Mouse (Mus musculus): ENCODE data around the gene Sh3bp5l. TPM values are rescaled to one million over a fixed set of nuclear protein-coding genes. Genes with fewer than 3 reads are reported as not detected.
"Not testable (repeated sequence)": the region's sequence is repeated elsewhere in the genome, so short reads cannot be mapped to it uniquely, and the experiment has no call there.

Gene Sh3bp5l
- polyA plus RNA-seq, 1 experiment from 2014 or later, result 21.0 TPM

DNA sequence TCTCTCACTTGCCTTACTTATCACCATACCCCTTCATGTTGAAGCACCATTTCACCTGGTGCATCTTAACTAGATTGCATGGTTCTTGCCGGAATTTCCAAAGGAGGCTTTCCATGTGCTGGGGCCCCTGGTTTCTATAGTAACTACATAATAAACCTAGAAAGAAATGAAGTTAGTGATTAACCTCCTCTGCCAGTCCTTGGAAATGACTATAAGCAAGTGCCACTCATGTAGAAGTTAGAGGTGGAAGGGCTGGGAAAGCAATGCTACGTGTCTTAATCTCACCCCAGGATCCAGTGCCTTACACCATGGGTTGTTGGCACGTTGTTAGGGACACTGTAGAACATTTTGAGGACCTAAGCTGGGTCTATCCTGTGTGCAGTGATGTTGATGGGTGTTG lies 33.9 kb downstream of the Sh3bp5l start:
- no peak for ATAC-seq (replicated peaks; ENCODE audit: insufficient number of reproducible peaks, low FRiP score, low TSS enrichment, low read depth)

DNA sequence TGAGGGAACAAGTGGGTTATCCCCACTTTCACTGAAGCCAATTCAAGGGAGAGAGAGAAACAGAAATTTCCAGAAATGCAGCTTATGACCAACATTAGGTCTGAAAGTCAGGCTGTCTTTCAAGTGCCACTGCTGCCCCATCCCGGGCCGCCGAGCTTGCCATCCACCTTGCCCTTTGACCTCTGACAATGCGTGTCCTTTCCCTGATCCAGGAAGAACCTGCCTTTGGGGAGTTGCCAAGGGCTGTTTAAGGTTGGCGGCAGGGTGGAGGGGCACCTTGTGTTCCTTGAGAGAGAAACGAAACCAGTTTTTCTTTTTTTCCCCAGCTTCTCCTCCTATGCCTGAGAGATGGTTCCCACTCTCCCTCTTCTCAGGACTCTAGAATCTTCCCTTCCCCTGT lies 35.7 kb downstream of the Sh3bp5l start:
- H3K4me3 ChIP-seq (ENCODE audit: low read depth, low read length); ATAC-seq (replicated peaks; ENCODE audit: insufficient number of reproducible peaks, low FRiP score, low TSS enrichment, low read depth); DNase-seq (ENCODE audit: low spot score); H3K36me3 ChIP-seq (replicated peaks; ENCODE audit: control insufficient read depth, insufficient read depth, low read depth, low read length); H3K27me3 ChIP-seq (ENCODE audit: control insufficient read depth, insufficient read depth, low read length); H3K4me2 ChIP-seq (ENCODE audit: low read depth, low read length); H3K27ac ChIP-seq (replicated peaks; ENCODE audit: low read depth, low read length); H3K4me1 ChIP-seq (ENCODE audit: control insufficient read depth, insufficient read depth, low read length); H3K9me3 ChIP-seq (replicated peaks; ENCODE audit: control insufficient read depth, low read length); H3K9ac ChIP-seq (replicated peaks; ENCODE audit: low read length): not testable (repeated sequence)
- no CpG with 5 or more reads among the region's 6 CpGs for WGBS

More for the DNA sequence above, 33.9 kb downstream of the Sh3bp5l start:
- no peaks in the 10 kb centered on the region for H3K27me3 ChIP-seq (ENCODE audit: control insufficient read depth, insufficient read depth, low read length)
- no peaks in the 10 kb centered on the region for H3K9me3 ChIP-seq (replicated peaks; ENCODE audit: control insufficient read depth, low read length)
- no peak overlapping the region for H3K4me3 ChIP-seq (ENCODE audit: low read depth, low read length)
- H3K4me1 ChIP-seq (ENCODE audit: control insufficient read depth, insufficient read depth, low read length), result no peaks in the 10 kb centered on the region
- no peak overlapping the region for H3K27ac ChIP-seq (replicated peaks; ENCODE audit: low read depth, low read length)
- no peaks in the 10 kb centered on the region for H3K36me3 ChIP-seq (replicated peaks; ENCODE audit: control insufficient read depth, insufficient read depth, low read depth, low read length)
- DNase-seq (ENCODE audit: low spot score), result no peak
- no peak overlapping the region for H3K4me2 ChIP-seq (ENCODE audit: low read depth, low read length)
- WGBS, result 76% methylated on average over 3 of the region's 3 CpGs
- no peak overlapping the region for H3K9ac ChIP-seq (replicated peaks; ENCODE audit: low read length)

DNA sequence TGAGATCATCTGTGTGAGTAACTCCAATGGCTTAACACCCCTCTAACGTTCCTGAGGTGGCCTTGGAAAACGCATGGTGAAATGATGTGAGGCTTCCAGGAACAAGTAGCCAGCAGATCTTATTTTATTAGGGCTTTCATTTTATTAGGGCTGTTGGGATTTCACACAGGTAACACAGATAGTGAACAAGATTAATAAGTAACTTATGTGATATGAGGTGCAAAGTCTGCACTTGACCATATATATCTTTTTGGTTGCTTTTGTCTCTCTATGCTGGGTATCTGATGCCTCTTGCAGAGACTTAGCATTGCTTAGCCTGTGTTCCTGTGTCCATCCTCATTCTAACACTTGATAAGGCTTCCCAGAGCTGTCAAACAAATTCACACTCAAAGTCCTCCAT lies 46.7 kb downstream of the Sh3bp5l start:
- no peak overlapping the region for H3K9ac ChIP-seq (replicated peaks; ENCODE audit: low read length)
- no peaks in the 10 kb centered on the region for H3K4me1 ChIP-seq (ENCODE audit: control insufficient read depth, insufficient read depth, low read length)
- no peak overlapping the region for H3K4me2 ChIP-seq (ENCODE audit: low read depth, low read length)
- no peaks in the 10 kb centered on the region for H3K9me3 ChIP-seq (replicated peaks; ENCODE audit: control insufficient read depth, low read length)
- ATAC-seq (replicated peaks; ENCODE audit: insufficient number of reproducible peaks, low FRiP score, low TSS enrichment, low read depth), result no peak
- no peaks in the 10 kb centered on the region for H3K36me3 ChIP-seq (replicated peaks; ENCODE audit: control insufficient read depth, insufficient read depth, low read depth, low read length)
- WGBS, result 84% methylated on average over 2 of the region's 2 CpGs
- no peak overlapping the region for H3K27ac ChIP-seq (replicated peaks; ENCODE audit: low read depth, low read length)
- no peak overlapping the region for H3K4me3 ChIP-seq (ENCODE audit: low read depth, low read length)
- no peak for DNase-seq (ENCODE audit: low spot score)
- no peaks in the 10 kb centered on the region for H3K27me3 ChIP-seq (ENCODE audit: control insufficient read depth, insufficient read depth, low read length)

DNA sequence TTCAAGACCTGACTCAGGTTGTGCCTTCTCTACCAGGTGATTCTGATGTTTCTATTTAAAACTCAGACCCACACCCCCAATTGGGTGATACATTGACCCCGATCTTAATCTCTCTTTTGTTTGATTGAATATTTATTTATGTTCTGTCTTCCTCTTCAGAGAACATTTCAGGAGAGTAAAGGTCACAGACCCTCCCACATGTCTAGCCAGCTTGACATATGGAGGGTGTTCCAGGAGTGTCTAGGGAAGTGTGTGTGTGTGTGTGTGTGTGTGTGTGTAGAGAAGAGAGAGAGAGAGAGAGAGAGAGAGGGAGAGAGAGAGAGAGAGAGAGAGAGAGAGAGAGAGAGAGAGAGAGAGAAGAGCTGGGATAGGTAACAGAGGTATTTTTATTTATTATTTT lies 47.2 kb downstream of the Sh3bp5l start:
- DNase-seq (ENCODE audit: low spot score), result no peak
- H3K9me3 ChIP-seq (replicated peaks; ENCODE audit: control insufficient read depth, low read length), result no peaks in the 10 kb centered on the region
- H3K4me1 ChIP-seq (ENCODE audit: control insufficient read depth, insufficient read depth, low read length), result no peaks in the 10 kb centered on the region
- H3K27ac ChIP-seq (replicated peaks; ENCODE audit: low read depth, low read length), result no peak overlapping the region
- no peak overlapping the region for H3K4me2 ChIP-seq (ENCODE audit: low read depth, low read length)
- H3K9ac ChIP-seq (replicated peaks; ENCODE audit: low read length), result no peak overlapping the region
- H3K4me3 ChIP-seq (ENCODE audit: low read depth, low read length), result no peak overlapping the region
- no peaks in the 10 kb centered on the region for H3K36me3 ChIP-seq (replicated peaks; ENCODE audit: control insufficient read depth, insufficient read depth, low read depth, low read length)
- ATAC-seq (replicated peaks; ENCODE audit: insufficient number of reproducible peaks, low FRiP score, low TSS enrichment, low read depth), result no peak
- 76% methylated on average over 1 of the region's 1 CpGs for WGBS
- H3K27me3 ChIP-seq (ENCODE audit: control insufficient read depth, insufficient read depth, low read length), result no peaks in the 10 kb centered on the region

DNA sequence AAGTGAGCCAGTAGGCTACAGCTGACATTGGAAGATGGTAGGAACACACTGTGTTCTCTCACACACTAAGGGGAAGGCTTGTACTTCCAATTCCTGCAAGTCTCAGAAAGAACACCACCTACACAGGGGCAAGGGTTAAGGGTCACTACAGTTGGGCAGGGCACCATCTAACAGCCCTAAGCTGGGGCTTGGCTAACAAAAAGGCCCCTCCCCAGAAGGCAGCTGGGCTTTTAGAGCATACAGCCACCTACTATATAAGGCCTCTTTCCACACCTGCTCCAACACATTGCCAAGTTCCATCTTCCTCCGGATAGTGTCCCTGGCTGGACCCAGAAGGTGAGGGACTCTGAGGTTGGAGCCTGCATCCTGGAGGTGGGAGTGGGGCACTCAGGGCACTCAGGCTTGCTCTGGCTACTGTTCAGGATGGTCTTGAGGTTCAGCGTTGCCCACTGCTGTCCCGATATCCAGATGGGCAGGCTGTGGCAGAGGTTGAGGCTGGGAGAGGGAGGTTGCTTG lies 48.3 kb downstream of the Sh3bp5l start, which contains the start of gene Lypd8:
Gene Lypd8 (plus strand): TSS at position 281 of the 516 bp plus-strand sequence.
- Histone ChIP-seq H3K4me3 (ENCODE audit: low read depth, low read length) (no peak within 1 kb of the TSS), H3K27me3 (ENCODE audit: control insufficient read depth, insufficient read depth, low read length) (no peaks in the 10 kb centered on the region), H3K36me3 (replicated peaks; ENCODE audit: control insufficient read depth, insufficient read depth, low read depth, low read length) (no peaks in the 10 kb centered on the region), H3K9ac (replicated peaks; ENCODE audit: low read length) (no peak within 1 kb of the TSS), H3K27ac (replicated peaks; ENCODE audit: low read depth, low read length) (no peak within 1 kb of the TSS), H3K4me2 (ENCODE audit: low read depth, low read length) (no peak within 1 kb of the TSS), H3K4me1 (ENCODE audit: control insufficient read depth, insufficient read depth, low read length) (no peaks in the 10 kb centered on the region), H3K9me3 (replicated peaks; ENCODE audit: control insufficient read depth, low read length) (no peaks in the 10 kb centered on the region)
- DNase-seq (ENCODE audit: low spot score) (no peak), ATAC-seq (replicated peaks; ENCODE audit: insufficient number of reproducible peaks, low FRiP score, low TSS enrichment, low read depth) (no peak)
- WGBS, result 86% methylated on average over 3 of the region's 3 CpGs

DNA sequence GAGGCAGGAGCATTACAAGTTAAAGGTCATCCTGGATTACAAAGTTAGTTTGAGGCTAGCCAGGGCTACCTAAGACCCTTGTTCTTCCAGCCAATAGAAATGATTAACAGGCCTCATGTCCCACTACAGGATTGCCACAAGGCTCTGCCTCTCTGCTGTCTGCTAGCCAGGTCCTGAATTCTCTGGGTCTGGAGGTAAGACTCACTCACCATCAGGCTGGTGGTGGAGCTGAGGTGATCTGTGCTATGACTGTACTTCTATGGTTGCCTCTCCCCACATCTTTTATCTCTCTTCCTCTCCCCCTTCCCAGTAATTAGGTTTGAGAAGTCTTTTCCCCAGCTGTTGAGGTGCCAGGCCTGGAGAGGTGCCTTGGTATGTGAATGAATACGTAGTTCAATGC lies 49.0 kb downstream of the Sh3bp5l start:
- 68% methylated on average over 1 of the region's 1 CpGs for WGBS
- H3K27ac ChIP-seq (replicated peaks; ENCODE audit: low read depth, low read length), result no peak overlapping the region
- no peak for ATAC-seq (replicated peaks; ENCODE audit: insufficient number of reproducible peaks, low FRiP score, low TSS enrichment, low read depth)
- no peaks in the 10 kb centered on the region for H3K4me1 ChIP-seq (ENCODE audit: control insufficient read depth, insufficient read depth, low read length)
- H3K27me3 ChIP-seq (ENCODE audit: control insufficient read depth, insufficient read depth, low read length), result no peaks in the 10 kb centered on the region
- no peak overlapping the region for H3K9ac ChIP-seq (replicated peaks; ENCODE audit: low read length)
- H3K4me3 ChIP-seq (ENCODE audit: low read depth, low read length), result no peak overlapping the region
- no peaks in the 10 kb centered on the region for H3K9me3 ChIP-seq (replicated peaks; ENCODE audit: control insufficient read depth, low read length)
- H3K4me2 ChIP-seq (ENCODE audit: low read depth, low read length), result no peak overlapping the region
- no peak for DNase-seq (ENCODE audit: low spot score)
- H3K36me3 ChIP-seq (replicated peaks; ENCODE audit: control insufficient read depth, insufficient read depth, low read depth, low read length), result no peaks in the 10 kb centered on the region

DNA sequence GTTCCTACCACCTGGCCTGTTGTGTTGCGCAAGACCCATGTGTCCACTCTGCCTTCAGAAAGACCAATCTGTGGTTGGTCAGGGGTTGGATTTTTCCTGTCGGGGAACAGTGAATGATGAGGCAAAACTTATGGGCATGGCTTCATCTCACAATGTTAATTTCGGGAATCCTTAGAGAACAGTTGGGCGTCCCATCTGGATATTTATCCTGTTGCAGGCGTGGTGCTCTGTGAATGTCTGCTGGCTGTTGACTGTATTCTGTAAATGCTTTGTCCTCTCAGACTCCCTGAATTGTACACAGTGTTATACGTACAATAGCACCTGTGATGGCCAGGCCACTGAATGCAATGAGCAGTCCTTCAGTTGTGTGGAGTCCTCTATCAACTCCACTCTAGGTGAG lies 51.9 kb downstream of the Sh3bp5l start:
- H3K9ac ChIP-seq (replicated peaks; ENCODE audit: low read length), result no peak overlapping the region
- no peaks in the 10 kb centered on the region for H3K4me1 ChIP-seq (ENCODE audit: control insufficient read depth, insufficient read depth, low read length)
- no peak overlapping the region for H3K4me3 ChIP-seq (ENCODE audit: low read depth, low read length)
- no peaks in the 10 kb centered on the region for H3K36me3 ChIP-seq (replicated peaks; ENCODE audit: control insufficient read depth, insufficient read depth, low read depth, low read length)
- 89% methylated on average over 6 of the region's 6 CpGs for WGBS
- H3K4me2 ChIP-seq (ENCODE audit: low read depth, low read length), result no peak overlapping the region
- no peak overlapping the region for H3K27ac ChIP-seq (replicated peaks; ENCODE audit: low read depth, low read length)
- ATAC-seq (replicated peaks; ENCODE audit: insufficient number of reproducible peaks, low FRiP score, low TSS enrichment, low read depth), result no peak
- H3K27me3 ChIP-seq (ENCODE audit: control insufficient read depth, insufficient read depth, low read length), result no peaks in the 10 kb centered on the region
- DNase-seq (ENCODE audit: low spot score), result no peak
- H3K9me3 ChIP-seq (replicated peaks; ENCODE audit: control insufficient read depth, low read length), result no peaks in the 10 kb centered on the region

Data from embryonic facial prominence, embryonic 11.5 days (tissue).